Mouse (Mus musculus) hindbrain, embryonic 12.5 days (tissue): Measurements from ENCODE around the gene Npcd. TPM values are rescaled to one million over a fixed set of nuclear protein-coding genes. Genes with fewer than 3 reads are reported as not detected.

Experiments used
- ATAC-seq: fragments of 200-750 bp; cut with Nextera tagmentation; 2 replicates; pipeline ENCODE4 v1.8.0; 2017; ENCODE audit warnings: moderate TSS enrichment; ENCODE audit not compliant: low FRiP score
- H3K27ac ChIP-seq: fragments of 300-500 bp; sonication (generic); 2 replicates; pipeline ENCODE4 v1.5.1; 2016; ENCODE audit warnings: mild to moderate bottlenecking
- H3K27me3 ChIP-seq: fragments of 300-500 bp; sonication (generic); 2 replicates; pipeline ENCODE4 v1.6.1; 2016; ENCODE audit warnings: mild to moderate bottlenecking
- H3K36me3 ChIP-seq: fragments of 300-500 bp; sonication (generic); 2 replicates; pipeline ENCODE4 v1.6.1; 2016; ENCODE audit warnings: mild to moderate bottlenecking
- H3K4me1 ChIP-seq: fragments of 300-500 bp; sonication (generic); 2 replicates; pipeline ENCODE4 v1.6.1; 2016
- H3K4me2 ChIP-seq: fragments of 300-500 bp; sonication (generic); replicated peaks from 2 replicates; pipeline ENCODE4 v1.6.1; 2016; ENCODE audit warnings: mild to moderate bottlenecking
- H3K4me3 ChIP-seq: fragments of 300-500 bp; sonication (generic); 2 replicates; pipeline ENCODE4 v1.5.1; 2016; ENCODE audit warnings: mild to moderate bottlenecking
- H3K9ac ChIP-seq: fragments of 300-500 bp; sonication (generic); 2 replicates; pipeline ENCODE4 v1.6.1; 2016; ENCODE audit warnings: mild to moderate bottlenecking, moderate library complexity
- H3K9me3 ChIP-seq: fragments of 300-500 bp; sonication (generic); replicated peaks from 2 replicates; pipeline ENCODE4 v1.6.1; 2016; ENCODE audit warnings: mild to moderate bottlenecking
- WGBS: fragments of 180-500 bp; shearing (Covaris S2); methylation state at CpG from one replicate; pipeline ENCODE4 v1.1.7; 2016; 5-methylcytosine and 5-hydroxymethylcytosine counted together
- polyA plus RNA-seq: library from polyadenylated mRNA; unstranded; fragments of >200 nt; fragmentation: Nextera tagmentation; extraction: Ambion mirVana; gene quantifications from 2 replicates; pipeline ENCODE4 v1.2.1, GENCODE M21; 2016

The Npcd gene
- polyA plus RNA-seq, 1 experiment from 2014 or later: 0.61 TPM

DNA sequence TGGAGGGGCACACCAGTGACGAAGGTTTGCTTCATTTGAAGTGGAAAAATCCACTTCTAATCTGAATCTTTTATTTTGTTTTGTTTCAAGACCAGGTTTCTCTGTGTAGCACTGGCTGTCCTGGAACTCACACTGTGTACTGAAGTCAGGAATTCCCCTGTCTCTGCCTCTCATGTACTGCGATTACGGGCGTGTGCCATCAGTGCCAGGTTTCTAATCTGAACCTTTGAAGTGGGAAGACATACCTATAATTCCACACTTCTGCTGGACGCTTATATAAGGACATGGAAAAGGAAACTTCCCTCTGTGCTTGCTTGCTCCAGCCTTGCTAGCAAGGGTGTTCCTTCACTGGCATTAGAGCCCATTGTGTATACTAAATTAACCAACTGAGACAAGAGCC, 24.9 kb upstream of the Npcd start:
- no peak for ATAC-seq
- Histone ChIP-seq H3K4me3 (no peak overlapping the region), H3K9me3 (no peaks in the 10 kb centered on the region), H3K36me3 (no peaks in the 10 kb centered on the region), H3K4me2 (no peak overlapping the region), H3K4me1 (no peaks in the 10 kb centered on the region), H3K27me3 (no peaks in the 10 kb centered on the region), H3K27ac (no peak overlapping the region), H3K9ac (no peak overlapping the region)
- 82% methylated on average over 5 of the region's 5 CpGs for WGBS

DNA sequence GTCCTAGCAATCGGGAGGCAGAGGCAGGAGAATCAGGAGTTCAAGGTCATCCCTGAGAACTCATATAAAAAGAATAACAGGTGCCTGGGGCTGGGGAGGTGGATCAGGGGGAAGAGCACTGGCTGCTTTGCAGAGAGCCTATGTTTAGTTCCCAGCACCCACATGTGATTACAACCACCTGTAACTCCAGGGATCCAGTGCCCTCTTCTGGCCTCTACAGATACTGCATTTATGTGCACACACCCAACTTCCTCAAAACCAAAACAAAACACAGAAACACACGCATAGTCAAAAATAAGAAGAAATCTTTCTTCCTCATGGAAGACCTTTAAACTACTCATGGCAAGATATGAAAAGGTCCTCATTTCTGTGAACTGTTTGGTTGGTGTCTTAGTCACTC, 16.1 kb upstream of the Npcd start:
- 94% methylated on average over 2 of the region's 2 CpGs for WGBS
- Histone ChIP-seq H3K27ac (no peak overlapping the region), H3K27me3 (no peaks in the 10 kb centered on the region), H3K4me1 (peaks cover 16% of the 10 kb centered on the region), H3K4me2 (no peak overlapping the region), H3K4me3 (no peak overlapping the region), H3K36me3 (no peaks in the 10 kb centered on the region), H3K9ac (no peak overlapping the region), H3K9me3 (0 out of 2 replicates have a peak, but pooled peaks cover 4% of the 10 kb centered on the region)
- no peak for ATAC-seq

DNA sequence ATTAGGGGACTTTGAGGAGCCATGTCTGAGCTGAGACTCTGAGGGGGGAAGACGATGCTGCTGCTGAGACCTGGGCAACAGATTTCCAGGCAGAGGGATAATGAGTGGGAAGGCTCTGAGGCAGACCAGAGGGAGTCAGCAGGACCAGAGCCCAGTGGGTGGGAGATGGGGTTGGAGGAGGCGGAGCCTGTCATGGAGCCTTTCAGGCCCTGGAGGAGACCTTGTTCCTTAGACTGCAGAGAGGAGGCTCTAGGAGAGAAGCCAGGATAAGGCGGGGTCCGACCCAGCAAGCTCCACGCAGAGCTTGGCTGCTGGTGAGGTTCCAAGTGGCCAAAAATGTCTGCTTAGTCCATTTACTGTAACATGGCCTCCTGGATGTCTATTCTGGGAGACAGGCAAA, 13.1 kb upstream of the Npcd start:
- H3K27ac ChIP-seq: 0 out of 2 replicates have a peak overlapping the region, but pooled peaks have one; percentile 12
- no peaks in the 10 kb centered on the region for H3K27me3 ChIP-seq
- no peak overlapping the region for H3K4me2 ChIP-seq
- no peak overlapping the region for H3K4me3 ChIP-seq
- WGBS: 28% methylated on average over 5 of the region's 5 CpGs
- ATAC-seq: no peak
- H3K9ac ChIP-seq: no peak overlapping the region
- H3K4me1 ChIP-seq: peaks cover 16% of the 10 kb centered on the region
- H3K36me3 ChIP-seq: no peaks in the 10 kb centered on the region
- H3K9me3 ChIP-seq: 0 out of 2 replicates have a peak, but pooled peaks cover 4% of the 10 kb centered on the region

DNA sequence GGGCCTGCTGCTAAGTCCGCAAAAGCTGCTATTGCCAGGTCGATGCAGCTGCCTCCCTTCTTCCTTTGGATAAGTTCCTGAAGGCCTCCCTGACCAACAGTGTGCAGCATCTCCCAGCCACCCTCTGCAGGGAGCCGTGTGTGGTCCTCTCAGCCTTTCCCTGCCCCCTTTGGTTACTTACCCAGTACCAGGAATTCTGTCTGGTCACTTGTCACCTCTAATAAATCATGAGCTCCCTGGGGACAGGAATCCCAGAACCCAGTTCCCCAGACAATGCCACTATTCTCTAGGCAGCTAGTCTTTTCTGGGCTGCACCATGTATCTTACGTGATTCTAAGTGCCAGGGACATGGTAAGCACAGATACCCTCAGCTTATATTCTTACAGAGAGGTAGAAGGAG, 11.9 kb upstream of the Npcd start:
- Histone ChIP-seq H3K4me1 (peaks cover 16% of the 10 kb centered on the region), H3K9me3 (0 out of 2 replicates have a peak, but pooled peaks cover 4% of the 10 kb centered on the region), H3K36me3 (no peaks in the 10 kb centered on the region), H3K4me2 (no peak overlapping the region), H3K27me3 (no peaks in the 10 kb centered on the region), H3K4me3 (no peak overlapping the region), H3K27ac (no peak overlapping the region), H3K9ac (no peak overlapping the region)
- ATAC-seq: no peak
- WGBS: 57% methylated on average over 4 of the region's 4 CpGs

DNA sequence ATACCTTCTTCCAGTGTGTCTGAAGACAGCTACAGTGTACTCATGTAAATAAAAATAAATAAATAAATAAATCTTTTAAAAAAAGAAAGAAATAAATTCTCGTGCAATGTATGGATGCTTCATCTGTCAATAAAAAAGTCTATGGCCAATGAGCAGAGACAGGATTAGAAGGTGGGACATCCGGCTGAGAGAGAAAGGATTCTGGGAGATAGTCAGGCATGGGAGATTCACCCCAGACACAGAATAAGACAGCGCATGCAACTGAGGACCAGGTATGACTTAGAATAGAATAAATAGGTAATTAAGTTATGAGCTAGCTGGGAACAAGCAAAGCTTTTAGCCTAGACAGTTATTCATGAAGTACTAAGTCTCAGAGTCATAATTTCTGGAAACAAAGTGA, 8.9 kb upstream of the Npcd start:
- Histone ChIP-seq H3K27ac (no peak overlapping the region), H3K4me2 (no peak overlapping the region), H3K27me3 (no peaks in the 10 kb centered on the region), H3K9ac (no peak overlapping the region), H3K36me3 (no peaks in the 10 kb centered on the region), H3K9me3 (no peaks in the 10 kb centered on the region), H3K4me3 (no peak overlapping the region), H3K4me1 (peaks cover 16% of the 10 kb centered on the region)
- WGBS: 88% methylated on average over 3 of the region's 3 CpGs
- ATAC-seq: no peak

DNA sequence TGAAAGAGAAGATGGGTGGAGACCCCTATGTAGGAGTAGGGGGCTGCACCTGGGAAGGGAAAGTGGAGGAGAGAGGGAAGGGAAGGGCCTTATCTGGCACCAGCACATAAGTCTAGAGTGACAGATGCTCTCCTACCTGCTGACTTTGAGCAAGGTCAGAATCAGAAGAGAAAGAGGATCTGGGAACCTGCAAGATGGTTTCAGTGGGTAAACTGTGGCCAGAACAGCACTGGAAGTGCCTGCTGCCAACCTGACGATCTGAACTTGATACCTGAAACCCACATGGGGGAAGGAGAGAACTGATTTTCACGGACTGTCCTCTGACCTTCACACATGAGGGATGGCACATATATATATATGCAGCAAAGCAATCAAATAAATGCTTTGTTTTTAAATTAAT, 6.2 kb upstream of the Npcd start:
- no peaks in the 10 kb centered on the region for H3K36me3 ChIP-seq
- no peak overlapping the region for H3K9ac ChIP-seq
- no peaks in the 10 kb centered on the region for H3K27me3 ChIP-seq
- H3K4me3 ChIP-seq: no peak overlapping the region
- H3K4me2 ChIP-seq: no peak overlapping the region
- peaks cover 9% of the 10 kb centered on the region for H3K4me1 ChIP-seq
- no peak for ATAC-seq
- no peak overlapping the region for H3K27ac ChIP-seq
- H3K9me3 ChIP-seq: no peaks in the 10 kb centered on the region
- 66% methylated on average over 2 of the region's 2 CpGs for WGBS

DNA sequence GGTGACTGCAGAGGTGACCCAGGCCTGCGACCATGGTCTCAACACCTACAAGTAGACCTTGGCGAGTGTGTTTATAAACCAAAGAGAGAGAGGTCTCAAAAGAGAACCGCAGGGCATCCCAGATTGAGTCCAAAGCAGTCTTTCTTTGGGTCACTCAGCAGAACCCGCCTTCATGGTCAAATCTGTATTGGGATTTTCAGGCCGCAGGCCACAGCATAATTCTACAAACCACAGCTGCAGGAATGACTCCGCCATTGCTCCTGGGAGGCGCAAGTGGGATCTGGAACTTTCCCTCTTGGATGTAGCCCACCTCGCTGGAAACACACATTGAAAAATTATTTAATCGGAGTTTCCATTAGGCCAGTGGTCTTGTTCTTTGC, 834 bp upstream of the Npcd start:
- Histone ChIP-seq H3K4me3 (peak overlapping the region; percentile 66; the same call in 1 of the 2 replicates), H3K4me2 (peak overlapping the region; percentile 88), H3K27ac (peak overlapping the region; percentile 97), H3K9ac (peak overlapping the region; percentile 91), H3K27me3 (no peaks in the 10 kb centered on the region), H3K4me1 (peaks cover 47% of the 10 kb centered on the region), H3K36me3 (peaks cover 8% of the 10 kb centered on the region), H3K9me3 (no peaks in the 10 kb centered on the region)
- ATAC-seq: no peak
- 48% methylated on average over 9 of the region's 9 CpGs for WGBS

DNA sequence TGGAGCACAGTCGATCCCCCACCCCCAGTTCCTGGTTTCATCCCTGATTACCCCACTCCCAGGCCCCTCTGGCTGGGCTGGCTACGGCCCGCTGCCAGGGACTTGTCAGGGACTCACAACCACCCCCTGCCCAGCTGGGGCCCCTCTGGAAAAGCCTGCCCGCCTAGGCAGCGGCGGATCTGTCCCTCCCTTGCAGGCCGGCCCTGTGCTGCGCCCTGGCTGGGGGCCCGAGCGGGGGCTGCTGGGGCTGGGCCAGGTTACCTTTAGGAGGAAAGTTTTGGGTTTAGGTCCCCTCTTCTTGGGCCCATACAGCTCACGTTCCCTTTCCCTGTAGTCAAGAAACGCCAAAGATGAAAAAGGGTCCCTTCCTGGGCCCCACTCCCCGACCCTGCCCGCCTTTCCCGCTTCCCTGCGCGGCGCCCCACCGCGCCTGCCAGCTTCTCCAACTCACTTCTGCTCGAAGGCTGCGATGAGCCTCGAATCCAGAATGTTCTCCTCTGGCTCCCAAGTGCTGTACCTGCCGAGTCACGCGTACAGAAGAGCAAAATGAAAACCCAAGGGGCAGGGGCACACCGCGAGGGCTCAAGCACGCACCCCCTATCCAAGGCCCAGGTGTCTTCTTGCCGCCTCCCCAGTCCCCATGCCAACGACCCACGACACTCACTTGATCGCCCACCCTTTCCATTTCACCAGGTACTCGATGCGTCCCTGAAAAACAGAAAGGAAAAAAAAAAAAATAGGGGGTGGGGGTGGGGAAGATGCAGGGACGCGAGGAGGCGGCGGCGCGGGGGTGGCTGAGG, 586 bp downstream of the Npcd start:
- WGBS: under 1% methylated on average over 40 of the region's 41 CpGs
- peaks cover 12% of the 10 kb centered on the region for H3K36me3 ChIP-seq
- peak overlapping the region; percentile 66 for H3K4me3 ChIP-seq
- H3K9me3 ChIP-seq: no peaks in the 10 kb centered on the region
- H3K4me1 ChIP-seq: peaks cover 61% of the 10 kb centered on the region
- no peaks in the 10 kb centered on the region for H3K27me3 ChIP-seq
- peak overlapping the region; percentile 91 for H3K9ac ChIP-seq
- peak overlapping the region; percentile 88 for H3K4me2 ChIP-seq
- H3K27ac ChIP-seq: peak overlapping the region; percentile 97
- ATAC-seq: peak; percentile 21

DNA sequence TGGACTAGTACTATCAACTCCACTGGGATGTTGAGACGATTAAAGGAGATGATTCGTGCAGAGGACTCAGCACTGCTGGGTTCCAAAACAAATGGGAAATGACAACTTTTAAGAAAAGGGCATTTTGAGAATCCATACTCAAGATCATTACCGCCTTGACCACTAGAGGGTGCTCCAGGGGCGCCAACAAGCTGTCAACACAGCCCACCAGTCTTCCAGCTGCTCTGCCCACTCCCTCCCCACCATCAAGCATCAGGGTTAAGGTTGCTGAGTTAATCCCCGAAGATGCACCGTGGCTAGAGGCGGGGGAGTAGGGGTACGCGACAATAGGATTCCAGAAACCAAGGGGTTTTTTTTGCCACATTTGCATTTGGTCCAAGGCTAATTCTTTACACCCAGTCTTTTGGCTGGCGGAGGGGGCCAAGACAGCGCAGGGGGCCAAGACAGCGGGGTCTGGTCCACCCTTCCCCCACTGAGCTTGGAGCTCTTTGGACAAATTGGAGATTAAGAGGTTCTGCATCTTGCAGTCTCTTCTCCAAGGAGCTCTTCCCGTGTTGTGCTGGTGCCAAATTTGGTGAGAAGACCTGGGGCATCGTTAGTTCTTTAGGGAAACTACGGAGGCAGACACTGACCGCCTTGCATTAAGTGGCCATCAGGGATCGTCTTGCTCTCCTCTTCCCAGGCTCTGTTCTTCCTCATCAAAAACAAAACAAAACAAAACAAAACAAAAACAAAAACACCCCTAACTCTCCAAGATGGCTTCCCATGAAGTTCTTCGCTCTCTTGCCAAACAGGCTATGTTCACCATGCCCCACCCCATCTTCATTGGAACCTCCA, 1.8 kb downstream of the Npcd start:
- Histone ChIP-seq H3K4me2 (peak overlapping the region; percentile 88), H3K36me3 (peaks cover 24% of the 10 kb centered on the region), H3K9ac (peak overlapping the region; percentile 91), H3K27me3 (no peaks in the 10 kb centered on the region), H3K9me3 (no peaks in the 10 kb centered on the region), H3K4me1 (peaks cover 72% of the 10 kb centered on the region), H3K27ac (peak overlapping the region; percentile 97), H3K4me3 (peak overlapping the region; percentile 66)
- ATAC-seq: no peak
- WGBS: 23% methylated on average over 18 of the region's 18 CpGs

DNA sequence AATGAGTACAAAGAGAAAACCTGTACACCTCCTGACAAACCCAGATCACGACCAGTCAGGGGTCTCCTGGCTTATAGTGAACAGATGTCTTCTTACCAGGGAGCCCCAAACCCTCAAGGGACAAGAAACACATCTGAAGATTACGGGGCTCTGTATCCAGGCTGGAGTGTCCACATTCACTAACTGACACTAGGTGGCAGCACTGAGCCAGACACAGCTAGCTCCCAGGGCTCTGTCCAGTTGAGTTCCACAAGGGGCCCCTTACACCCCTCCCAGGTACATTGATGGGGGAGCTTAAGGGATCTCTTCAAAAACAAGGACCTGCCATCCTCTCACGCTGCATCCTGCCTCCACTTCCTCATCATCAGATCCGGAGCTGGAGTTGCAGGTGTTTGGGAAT, 3.6 kb downstream of the Npcd start:
- H3K4me2 ChIP-seq: no peak overlapping the region
- peak overlapping the region; percentile 32; the same call in 1 of the 2 replicates for H3K9ac ChIP-seq
- no peak overlapping the region for H3K27ac ChIP-seq
- H3K9me3 ChIP-seq: no peaks in the 10 kb centered on the region
- no peak for ATAC-seq
- WGBS: 14% methylated on average over 4 of the region's 4 CpGs
- H3K4me1 ChIP-seq: peaks cover 81% of the 10 kb centered on the region
- H3K4me3 ChIP-seq: no peak overlapping the region
- H3K36me3 ChIP-seq: peaks cover 32% of the 10 kb centered on the region
- no peaks in the 10 kb centered on the region for H3K27me3 ChIP-seq

DNA sequence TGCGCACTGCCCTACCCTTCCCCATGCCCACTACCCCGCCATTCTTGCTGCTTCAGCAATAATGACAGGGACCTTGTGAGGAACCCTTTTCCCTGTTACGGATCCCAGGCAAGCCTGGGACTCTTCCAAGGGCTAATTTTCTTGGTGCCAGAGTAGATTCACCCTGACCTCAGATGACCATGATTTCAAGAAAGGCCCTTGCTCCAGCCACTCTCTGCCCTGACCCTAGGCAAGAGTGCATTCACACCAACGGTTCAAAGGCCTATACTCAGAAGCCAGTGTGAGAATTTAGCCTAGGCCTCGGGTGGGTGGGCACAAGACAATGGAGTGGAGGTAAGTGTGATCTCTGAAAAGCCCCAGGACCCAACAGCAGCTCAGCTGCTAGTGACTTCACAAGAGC, 4.6 kb downstream of the Npcd start:
- H3K27me3 ChIP-seq: no peaks in the 10 kb centered on the region
- peaks cover 78% of the 10 kb centered on the region for H3K4me1 ChIP-seq
- no peaks in the 10 kb centered on the region for H3K9me3 ChIP-seq
- peak overlapping the region; percentile 36 for H3K9ac ChIP-seq
- H3K4me3 ChIP-seq: no peak overlapping the region
- 63% methylated on average over 5 of the region's 5 CpGs for WGBS
- ATAC-seq: no peak
- H3K36me3 ChIP-seq: peaks cover 36% of the 10 kb centered on the region
- H3K27ac ChIP-seq: no peak overlapping the region
- H3K4me2 ChIP-seq: 0 out of 2 replicates have a peak overlapping the region, but pooled peaks have one; percentile 33

DNA sequence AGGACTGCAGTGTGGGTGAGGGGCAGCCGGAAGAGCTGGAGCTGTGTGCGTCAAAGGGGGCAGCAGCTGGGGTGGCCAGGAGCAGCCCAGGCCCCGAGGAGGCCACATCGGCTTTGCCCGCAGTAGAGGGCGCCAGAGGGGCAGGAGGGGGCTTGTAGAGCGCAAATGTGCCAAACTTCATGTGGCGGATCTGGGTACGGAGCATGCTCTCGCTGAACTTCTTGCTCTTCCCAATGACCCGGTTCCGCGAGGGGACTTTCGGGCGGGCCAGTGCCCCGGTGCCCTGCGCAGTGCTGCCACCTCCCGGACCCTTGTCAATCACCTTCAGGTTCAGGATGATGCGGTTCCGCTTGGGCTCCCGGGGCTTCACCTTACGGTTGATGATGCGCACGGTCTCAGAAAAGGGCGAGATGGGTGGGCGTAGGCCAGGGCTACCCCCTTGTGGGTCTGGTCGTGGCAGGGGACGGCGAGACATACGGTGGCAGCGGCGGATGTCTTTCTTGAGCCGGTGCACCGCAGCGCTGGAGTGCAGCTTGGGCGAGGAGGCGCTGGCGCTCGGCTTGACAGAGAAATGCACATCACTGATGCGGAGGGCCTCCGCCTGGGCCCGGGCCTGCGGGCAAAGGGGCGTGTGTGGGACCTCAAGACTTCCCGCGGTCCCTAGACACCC, 5.5 kb downstream of the Npcd start:
- Histone ChIP-seq H3K36me3 (peaks cover 37% of the 10 kb centered on the region), H3K9ac (0 out of 2 replicates have a peak overlapping the region, but pooled peaks have one; percentile 18), H3K27ac (no peak overlapping the region), H3K4me1 (peaks cover 79% of the 10 kb centered on the region), H3K27me3 (no peaks in the 10 kb centered on the region), H3K9me3 (no peaks in the 10 kb centered on the region), H3K4me3 (no peak overlapping the region; the same call in 1 of the 2 replicates), H3K4me2 (peak overlapping the region; percentile 33)
- WGBS: 45% methylated on average over 46 of the region's 46 CpGs
- no peak for ATAC-seq
